8 mouse cellular contexts compared by ENCODE assay signal in genomic region chr11:116145481-116146293, GRCm38 (mm10). TPM values are rescaled to one million over a fixed set of nuclear protein-coding genes. Genes with fewer than 3 reads are reported as not detected.
DNase-seq lines count a peak whose midpoint lies in the region; ATAC-seq and TF ChIP-seq lines count a peak whose summit lies in the region.

No protein-coding gene starts in this region.

- ATAC-seq in embryonic facial prominence, embryonic 13.5 days (ENCODE audit: insufficient number of reproducible peaks, insufficient read depth, low FRiP score, low TSS enrichment, low read depth), result no peak
- ATAC-seq in lung, embryonic 16.5 days (ENCODE audit: low read depth), result peak; percentile 30; the same call in 1 of the 2 replicates
- ATAC-seq in kidney, postnatal 0 days (replicated peaks; ENCODE audit: low FRiP score, low read depth), result no peak
- no peak for ATAC-seq in neural tube, embryonic 15.5 days (ENCODE audit: low FRiP score)

- H3K4me3 ChIP-seq in embryonic facial prominence, embryonic 13.5 days, result no peak overlapping the region
- no peak overlapping the region for H3K4me3 ChIP-seq in embryonic facial prominence, embryonic 10.5 days
- no peak overlapping the region for H3K4me3 ChIP-seq in lung, embryonic 16.5 days (ENCODE audit: low read length)
- no peak overlapping the region for H3K4me3 ChIP-seq in kidney, postnatal 0 days (replicated peaks; ENCODE audit: low read depth, low read length)
- H3K4me3 ChIP-seq in neural tube, embryonic 15.5 days (replicated peaks), result no peak overlapping the region

- no peaks in the 10 kb centered on the region for H3K27me3 ChIP-seq in embryonic facial prominence, embryonic 13.5 days
- no peaks in the 10 kb centered on the region for H3K27me3 ChIP-seq in embryonic facial prominence, embryonic 10.5 days (replicated peaks; ENCODE audit: low read depth, poor library complexity, severe bottlenecking)
- no peaks in the 10 kb centered on the region for H3K27me3 ChIP-seq in lung, embryonic 16.5 days (ENCODE audit: control insufficient read depth, insufficient read depth, low read depth, low read length)
- H3K27me3 ChIP-seq in kidney, postnatal 0 days (ENCODE audit: insufficient read depth, low read length), result no peaks in the 10 kb centered on the region
- H3K27me3 ChIP-seq in neural tube, embryonic 15.5 days (replicated peaks), result no peaks in the 10 kb centered on the region

- H3K9ac ChIP-seq in embryonic facial prominence, embryonic 13.5 days, result peak overlapping the region; percentile 32; the same call in 1 of the 2 replicates
- 0 out of 2 replicates have a peak overlapping the region, but pooled peaks have one; percentile 23 for H3K9ac ChIP-seq in lung, embryonic 16.5 days (ENCODE audit: low read length)
- no peak overlapping the region for H3K9ac ChIP-seq in kidney, postnatal 0 days (ENCODE audit: low read depth, low read length)
- H3K9ac ChIP-seq in neural tube, embryonic 15.5 days (replicated peaks), result no peak overlapping the region

- TF ChIP-seq CTCF in kidney, postnatal 0 days (IDR thresholded peaks at IDR 0.05; ENCODE audit: low read depth), result no peak

- no peak for DNase-seq in embryonic facial prominence, embryonic 10.5 days (ENCODE audit: low spot score)
- DNase-seq in lung, postnatal 14 days, result no peak
- no peak for DNase-seq in kidney, postnatal 0 days (ENCODE audit: low spot score)
- DNase-seq in T-cell, adult 2 months (ENCODE audit: low spot score), result no peak
- no peak for DNase-seq in urinary bladder, postnatal 4 days (ENCODE audit: low spot score in 2 of 2)

- no peaks in the 10 kb centered on the region for H3K9me3 ChIP-seq in embryonic facial prominence, embryonic 13.5 days
- no peaks in the 10 kb centered on the region for H3K9me3 ChIP-seq in embryonic facial prominence, embryonic 10.5 days
- H3K9me3 ChIP-seq in lung, embryonic 16.5 days (ENCODE audit: control insufficient read depth, low read length), result no peaks in the 10 kb centered on the region
- H3K9me3 ChIP-seq in kidney, postnatal 0 days (replicated peaks; ENCODE audit: low read length), result no peaks in the 10 kb centered on the region
- no peaks in the 10 kb centered on the region for H3K9me3 ChIP-seq in neural tube, embryonic 15.5 days (replicated peaks)

- no peak overlapping the region for H3K4me2 ChIP-seq in embryonic facial prominence, embryonic 13.5 days
- H3K4me2 ChIP-seq in lung, embryonic 16.5 days (ENCODE audit: low read depth, low read length), result no peak overlapping the region
- no peak overlapping the region for H3K4me2 ChIP-seq in kidney, postnatal 0 days (ENCODE audit: low read length)
- H3K4me2 ChIP-seq in neural tube, embryonic 15.5 days, result no peak overlapping the region

- no peak overlapping the region for H3K27ac ChIP-seq in embryonic facial prominence, embryonic 13.5 days
- H3K27ac ChIP-seq in embryonic facial prominence, embryonic 10.5 days (replicated peaks), result no peak overlapping the region
- H3K27ac ChIP-seq in lung, embryonic 16.5 days (ENCODE audit: low read length), result peak overlapping the region; percentile 80
- H3K27ac ChIP-seq in kidney, postnatal 0 days, result peak overlapping the region; percentile 15; the same call in 1 of the 2 replicates
- H3K27ac ChIP-seq in neural tube, embryonic 15.5 days (replicated peaks), result peak overlapping the region; percentile 43

- H3K4me1 ChIP-seq in embryonic facial prominence, embryonic 13.5 days, result no peaks in the 10 kb centered on the region
- peaks cover 40% of the 10 kb centered on the region for H3K4me1 ChIP-seq in embryonic facial prominence, embryonic 10.5 days
- H3K4me1 ChIP-seq in lung, embryonic 16.5 days (replicated peaks; ENCODE audit: control insufficient read depth, insufficient read depth, low read length), result 0 out of 2 replicates have a peak, but pooled peaks cover 4% of the 10 kb centered on the region
- H3K4me1 ChIP-seq in kidney, postnatal 0 days (replicated peaks; ENCODE audit: insufficient read depth, low read length), result no peaks in the 10 kb centered on the region
- peaks cover 6% of the 10 kb centered on the region; the same call in 1 of the 2 replicates for H3K4me1 ChIP-seq in neural tube, embryonic 15.5 days

- 61% methylated on average over 18 of the region's 18 CpGs for WGBS in embryonic facial prominence, embryonic 13.5 days
- WGBS in embryonic facial prominence, embryonic 10.5 days, result 59% methylated on average over 18 of the region's 18 CpGs
- WGBS in lung, embryonic 16.5 days, result 65% methylated on average over 18 of the region's 18 CpGs
- 73% methylated on average over 18 of the region's 18 CpGs for WGBS in kidney, postnatal 0 days
- 63% methylated on average over 18 of the region's 18 CpGs for WGBS in neural tube, embryonic 15.5 days

- peaks cover 92% of the 10 kb centered on the region for H3K36me3 ChIP-seq in embryonic facial prominence, embryonic 13.5 days
- H3K36me3 ChIP-seq in embryonic facial prominence, embryonic 10.5 days (replicated peaks), result peaks cover 95% of the 10 kb centered on the region
- H3K36me3 ChIP-seq in lung, embryonic 16.5 days (ENCODE audit: control insufficient read depth, insufficient read depth, low read length), result peaks cover 38% of the 10 kb centered on the region
- H3K36me3 ChIP-seq in kidney, postnatal 0 days (ENCODE audit: insufficient read depth, low read length), result peaks cover 47% of the 10 kb centered on the region
- H3K36me3 ChIP-seq in neural tube, embryonic 15.5 days, result peaks cover 90% of the 10 kb centered on the region

RNA-seq across cellular contexts. Expression of gene Mrpl38, which starts 7.0 kb away (rescaled TPM):
- 75.2 and 80.0 TPM in 2 replicates for polyA plus RNA-seq in embryonic facial prominence, embryonic 13.5 days (2015; fragmentation: Nextera tagmentation; extraction: Ambion mirVana)
- 108 and 117 TPM in 2 replicates for polyA plus RNA-seq in embryonic facial prominence, embryonic 10.5 days (2016; fragmentation: Nextera tagmentation; extraction: Ambion mirVana)
- 79.3 and 80.6 TPM in 2 replicates for polyA plus RNA-seq in lung, embryonic 16.5 days (2015; fragmentation: Nextera tagmentation; extraction: Ambion mirVana)
- 81.1 and 89.8 TPM in 2 replicates for polyA plus RNA-seq in kidney, postnatal 0 days (2015; fragmentation: Nextera tagmentation; extraction: Ambion mirVana)
- 82.2 and 95.1 TPM in 2 replicates for polyA plus RNA-seq in neural tube, embryonic 15.5 days (2015; fragmentation: Nextera tagmentation; extraction: Ambion mirVana)

RNA-seq across cellular contexts. Expression of gene Trim65, which starts 14.8 kb away (rescaled TPM):
- 2.8 and 3.2 TPM in 2 replicates for polyA plus RNA-seq in embryonic facial prominence, embryonic 13.5 days (2015; fragmentation: Nextera tagmentation; extraction: Ambion mirVana)
- polyA plus RNA-seq in embryonic facial prominence, embryonic 10.5 days (2016; fragmentation: Nextera tagmentation; extraction: Ambion mirVana), result 1.9 and 2.3 TPM in 2 replicates
- polyA plus RNA-seq in lung, embryonic 16.5 days (2015; fragmentation: Nextera tagmentation; extraction: Ambion mirVana), result 5.1 and 6.4 TPM in 2 replicates
- polyA plus RNA-seq in kidney, postnatal 0 days (2015; fragmentation: Nextera tagmentation; extraction: Ambion mirVana), result 3.1 and 3.3 TPM in 2 replicates
- 3.4 and 4.1 TPM in 2 replicates for polyA plus RNA-seq in neural tube, embryonic 15.5 days (2015; fragmentation: Nextera tagmentation; extraction: Ambion mirVana)

RNA-seq across cellular contexts. Expression of gene Trim47, which starts 18.7 kb away (rescaled TPM):
- 8.6 and 9.4 TPM in 2 replicates for polyA plus RNA-seq in embryonic facial prominence, embryonic 13.5 days (2015; fragmentation: Nextera tagmentation; extraction: Ambion mirVana)
- polyA plus RNA-seq in embryonic facial prominence, embryonic 10.5 days (2016; fragmentation: Nextera tagmentation; extraction: Ambion mirVana), result 4.5 and 4.7 TPM in 2 replicates
- polyA plus RNA-seq in lung, embryonic 16.5 days (2015; fragmentation: Nextera tagmentation; extraction: Ambion mirVana), result 20.4 and 24.8 TPM in 2 replicates
- 40.8 and 41.7 TPM in 2 replicates for polyA plus RNA-seq in kidney, postnatal 0 days (2015; fragmentation: Nextera tagmentation; extraction: Ambion mirVana)
- polyA plus RNA-seq in neural tube, embryonic 15.5 days (2015; fragmentation: Nextera tagmentation; extraction: Ambion mirVana), result 9.8 TPM in 2 replicates

RNA-seq across cellular contexts. Expression of gene Fbf1, which starts 22.3 kb away (rescaled TPM):
- 49.5 and 60.3 TPM in 2 replicates for polyA plus RNA-seq in embryonic facial prominence, embryonic 13.5 days (2015; fragmentation: Nextera tagmentation; extraction: Ambion mirVana)
- 61.0 and 61.8 TPM in 2 replicates for polyA plus RNA-seq in embryonic facial prominence, embryonic 10.5 days (2016; fragmentation: Nextera tagmentation; extraction: Ambion mirVana)
- polyA plus RNA-seq in lung, embryonic 16.5 days (2015; fragmentation: Nextera tagmentation; extraction: Ambion mirVana), result 36.1 and 37.3 TPM in 2 replicates
- 16.8 and 20.0 TPM in 2 replicates for polyA plus RNA-seq in kidney, postnatal 0 days (2015; fragmentation: Nextera tagmentation; extraction: Ambion mirVana)
- polyA plus RNA-seq in neural tube, embryonic 15.5 days (2015; fragmentation: Nextera tagmentation; extraction: Ambion mirVana), result 44.2 and 48.5 TPM in 2 replicates

RNA-seq across cellular contexts. Expression of gene Ten1, which starts 53.0 kb away (rescaled TPM):
- polyA plus RNA-seq in embryonic facial prominence, embryonic 13.5 days (2015; fragmentation: Nextera tagmentation; extraction: Ambion mirVana), result 59.7 and 74.1 TPM in 2 replicates
- 62.7 and 65.6 TPM in 2 replicates for polyA plus RNA-seq in embryonic facial prominence, embryonic 10.5 days (2016; fragmentation: Nextera tagmentation; extraction: Ambion mirVana)
- 74.9 and 87.3 TPM in 2 replicates for polyA plus RNA-seq in lung, embryonic 16.5 days (2015; fragmentation: Nextera tagmentation; extraction: Ambion mirVana)
- 44.0 and 47.2 TPM in 2 replicates for polyA plus RNA-seq in kidney, postnatal 0 days (2015; fragmentation: Nextera tagmentation; extraction: Ambion mirVana)
- 90.4 and 93.5 TPM in 2 replicates for polyA plus RNA-seq in neural tube, embryonic 15.5 days (2015; fragmentation: Nextera tagmentation; extraction: Ambion mirVana)

Comparison
In these comparisons a context has a peak if more than half of its experiments do, and no peak if none do; other contexts are left out.
1. H3K27ac ChIP-seq: peak in lung, embryonic 16.5 days (single experiment), kidney, postnatal 0 days (single experiment) and neural tube, embryonic 15.5 days (single experiment); none in embryonic facial prominence, embryonic 13.5 days (single experiment) and embryonic facial prominence, embryonic 10.5 days (single experiment).
2. H3K9ac ChIP-seq: peak in embryonic facial prominence, embryonic 13.5 days (single experiment) and lung, embryonic 16.5 days (single experiment); none in kidney, postnatal 0 days (single experiment) and neural tube, embryonic 15.5 days (single experiment).